Mouse (Mus musculus): ENCODE data around the gene Mkln1. TPM values are rescaled to one million over a fixed set of nuclear protein-coding genes. Genes with fewer than 3 reads are reported as not detected.

The Mkln1 gene
- polyA plus RNA-seq, 1 experiment from 2014 or later = 207 TPM

DNA sequence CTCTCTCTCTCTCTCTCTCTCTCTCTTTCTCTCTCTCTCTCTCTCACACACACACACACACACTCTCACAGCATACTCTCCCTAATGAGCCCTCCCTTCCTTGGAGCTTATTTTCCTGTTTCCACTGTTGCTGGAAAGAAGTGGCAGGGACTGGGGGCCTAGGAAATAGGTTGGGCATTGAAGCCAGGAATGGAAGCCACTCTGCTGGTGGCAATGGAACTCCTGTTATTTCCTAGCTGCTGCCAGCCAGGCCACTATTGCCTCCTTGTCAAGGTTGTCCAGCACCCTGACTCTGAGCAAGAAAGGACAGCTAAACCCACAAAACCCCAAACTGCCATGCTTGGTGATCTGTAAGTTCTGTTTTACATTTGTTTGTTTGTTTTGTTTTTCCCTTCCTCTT lies 15.0 kb downstream of the Mkln1 start:
- Histone ChIP-seq H3K27me3 (ENCODE audit: poor library complexity, severe bottlenecking) (no peaks in the 10 kb centered on the region), H3K27ac (no peak overlapping the region), H3K4me1 (peaks cover 20% of the 10 kb centered on the region), H3K4me3 (no peak overlapping the region), H3K36me3 (replicated peaks) (peaks cover 5% of the 10 kb centered on the region; the same call in 1 of the 2 replicates), H3K9me3 (no peaks in the 10 kb centered on the region; the same call in 1 of the 2 replicates)
- DNase-seq (ENCODE audit: extremely low spot score, low spot score) = no peak

DNA sequence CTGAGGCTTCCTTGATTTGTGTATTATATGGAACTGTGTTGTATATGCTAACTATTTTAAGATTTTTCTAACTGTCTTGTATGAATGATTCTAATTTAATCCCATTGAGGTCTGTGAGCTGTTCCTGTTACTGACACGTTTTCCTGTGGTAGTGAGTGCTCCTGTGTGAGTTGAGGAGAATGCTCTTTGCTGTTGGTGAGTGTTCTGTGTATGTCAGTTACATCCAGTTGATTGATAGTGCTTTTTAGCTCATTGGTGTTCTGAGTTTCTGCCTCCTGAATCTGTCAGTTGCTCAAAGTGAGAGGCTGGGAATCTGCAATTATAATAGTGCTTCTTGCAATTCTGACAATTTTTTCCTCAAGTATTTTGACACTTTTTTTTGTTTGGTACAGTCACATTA lies 15.8 kb downstream of the Mkln1 start:
- Histone ChIP-seq H3K27me3 (ENCODE audit: poor library complexity, severe bottlenecking) (no peaks in the 10 kb centered on the region), H3K4me3 (no peak overlapping the region), H3K27ac (no peak overlapping the region), H3K9me3 (no peaks in the 10 kb centered on the region; the same call in 1 of the 2 replicates), H3K4me1 (peaks cover 20% of the 10 kb centered on the region), H3K36me3 (replicated peaks) (peaks cover 5% of the 10 kb centered on the region; the same call in 1 of the 2 replicates)
- WGBS = 60% methylated on average over 1 of the region's 1 CpGs
- DNase-seq (ENCODE audit: extremely low spot score, low spot score) = no peak

DNA sequence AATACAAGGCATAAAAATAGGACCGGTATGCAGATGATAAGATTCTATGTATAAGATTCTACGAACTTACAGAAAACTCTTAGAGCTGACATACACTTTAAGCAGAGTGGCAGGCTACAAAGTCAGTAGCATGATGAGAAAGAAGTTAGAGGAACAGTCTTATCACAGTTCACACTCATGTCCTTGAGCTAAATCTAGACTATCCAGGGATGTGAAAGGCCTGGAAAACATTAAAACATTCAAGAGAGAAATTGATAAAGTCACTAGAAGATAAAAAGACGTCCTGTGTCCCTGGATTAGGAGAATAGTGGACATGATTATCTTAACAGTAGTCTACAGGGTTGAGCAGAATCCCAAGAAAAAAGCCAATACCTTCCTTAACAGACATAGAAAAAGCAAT lies 26.9 kb downstream of the Mkln1 start:
- no peaks in the 10 kb centered on the region for H3K4me1 ChIP-seq
- H3K36me3 ChIP-seq (replicated peaks) = peaks cover 50% of the 10 kb centered on the region
- no peaks in the 10 kb centered on the region for H3K27me3 ChIP-seq (ENCODE audit: poor library complexity, severe bottlenecking)
- 90% methylated on average over 3 of the region's 3 CpGs for WGBS
- no peak overlapping the region for H3K4me3 ChIP-seq
- no peak for DNase-seq (ENCODE audit: extremely low spot score, low spot score)
- no peaks in the 10 kb centered on the region for H3K9me3 ChIP-seq
- H3K27ac ChIP-seq = no peak overlapping the region

DNA sequence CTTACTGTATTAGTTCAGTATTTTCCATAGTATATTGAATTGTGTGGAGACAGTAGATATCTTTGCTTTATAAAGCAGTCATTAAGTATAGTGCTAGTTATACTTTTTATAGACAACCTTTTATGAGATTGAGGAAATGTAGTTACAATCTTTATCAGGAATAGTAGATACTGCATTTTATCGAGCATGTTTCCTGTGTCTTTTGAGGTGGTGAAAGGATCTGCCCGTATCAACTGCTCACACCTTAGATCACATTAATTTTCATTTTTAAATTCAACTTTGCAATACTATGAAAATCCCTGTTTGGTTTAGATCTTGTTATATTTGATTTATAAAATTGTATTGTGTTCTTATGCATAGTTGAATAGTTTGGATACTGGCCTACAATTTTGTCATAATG lies 38.7 kb downstream of the Mkln1 start:
- WGBS = 94% methylated on average over 2 of the region's 2 CpGs
- no peak overlapping the region for H3K4me3 ChIP-seq
- no peaks in the 10 kb centered on the region for H3K9me3 ChIP-seq
- DNase-seq (ENCODE audit: extremely low spot score, low spot score) = no peak
- H3K36me3 ChIP-seq (replicated peaks) = peaks cover 46% of the 10 kb centered on the region
- no peaks in the 10 kb centered on the region for H3K4me1 ChIP-seq
- no peaks in the 10 kb centered on the region for H3K27me3 ChIP-seq (ENCODE audit: poor library complexity, severe bottlenecking)
- no peak overlapping the region for H3K27ac ChIP-seq

DNA sequence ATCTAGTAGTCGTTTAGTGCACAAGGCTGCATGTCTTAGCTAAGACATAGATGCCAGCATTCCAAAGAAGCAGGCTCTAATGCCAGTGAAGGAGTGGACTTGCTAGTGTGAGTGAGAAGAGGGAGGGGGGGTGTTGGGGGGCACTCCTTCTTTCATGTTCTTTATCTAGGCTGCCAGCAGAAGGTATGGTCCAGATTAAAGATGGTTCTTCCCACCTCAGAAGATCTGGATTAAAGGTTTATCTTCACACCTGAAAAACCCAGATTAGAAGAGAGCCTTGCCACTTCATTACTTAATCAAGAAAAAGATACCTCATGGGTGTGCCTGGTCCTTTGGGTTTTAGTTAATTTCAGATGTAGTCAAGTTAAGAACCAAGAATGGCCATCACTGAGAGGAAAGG lies 46.7 kb downstream of the Mkln1 start:
- Histone ChIP-seq H3K27ac (no peak overlapping the region), H3K4me3 (no peak overlapping the region), H3K36me3 (replicated peaks) (peaks cover 27% of the 10 kb centered on the region), H3K4me1 (no peaks in the 10 kb centered on the region), H3K27me3 (ENCODE audit: poor library complexity, severe bottlenecking) (no peaks in the 10 kb centered on the region), H3K9me3 (no peaks in the 10 kb centered on the region)
- WGBS = 91% methylated on average over 1 of the region's 1 CpGs
- no peak for DNase-seq (ENCODE audit: extremely low spot score, low spot score)

DNA sequence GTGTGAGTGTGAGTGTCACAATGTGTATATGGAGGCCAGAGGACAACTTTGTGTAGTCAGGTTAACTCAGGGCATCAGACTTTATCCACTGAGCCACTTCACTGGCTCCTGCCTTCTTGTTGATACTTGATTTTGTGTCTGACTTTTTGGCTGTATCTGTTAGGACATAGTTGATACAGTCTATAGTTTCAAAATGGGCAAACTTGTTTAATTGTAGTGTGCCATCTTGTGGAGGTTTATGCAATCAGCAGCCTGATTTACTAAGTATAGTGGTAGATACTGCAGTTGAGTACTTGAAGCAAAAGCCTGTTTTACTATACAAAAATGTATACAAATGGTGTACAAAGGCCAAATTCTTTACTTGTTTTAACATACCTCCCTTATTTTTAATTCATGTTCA lies 55.2 kb downstream of the Mkln1 start:
- Histone ChIP-seq H3K4me1 (no peaks in the 10 kb centered on the region), H3K36me3 (replicated peaks) (peaks cover 46% of the 10 kb centered on the region), H3K9me3 (no peaks in the 10 kb centered on the region), H3K4me3 (no peak overlapping the region), H3K27ac (no peak overlapping the region), H3K27me3 (ENCODE audit: poor library complexity, severe bottlenecking) (no peaks in the 10 kb centered on the region)
- no peak for DNase-seq (ENCODE audit: extremely low spot score, low spot score)

DNA sequence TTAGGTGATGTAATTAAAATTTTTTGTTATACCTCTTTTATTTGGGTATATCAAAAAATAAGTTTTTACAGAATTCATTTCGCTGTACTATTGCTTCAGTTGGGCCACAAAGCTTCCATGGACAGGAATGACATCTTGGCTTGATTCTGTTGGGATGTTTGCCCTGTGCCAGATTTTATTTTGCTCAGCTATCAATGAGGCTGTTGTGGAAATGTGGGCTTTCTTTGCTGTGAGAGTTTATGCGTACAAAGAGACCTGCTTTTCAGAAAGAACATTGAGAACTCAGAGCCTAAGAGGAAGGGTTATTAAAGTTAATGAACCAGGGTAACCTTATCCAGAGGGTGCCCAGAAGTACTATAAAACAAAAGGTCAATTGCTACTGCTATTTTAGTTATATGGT lies 56.8 kb downstream of the Mkln1 start:
- H3K4me1 ChIP-seq = no peaks in the 10 kb centered on the region
- H3K27ac ChIP-seq = no peak overlapping the region
- no peaks in the 10 kb centered on the region for H3K27me3 ChIP-seq (ENCODE audit: poor library complexity, severe bottlenecking)
- peaks cover 49% of the 10 kb centered on the region for H3K36me3 ChIP-seq (replicated peaks)
- DNase-seq (ENCODE audit: extremely low spot score, low spot score) = no peak
- H3K4me3 ChIP-seq = no peak overlapping the region
- 88% methylated on average over 2 of the region's 2 CpGs for WGBS
- H3K9me3 ChIP-seq = no peaks in the 10 kb centered on the region

DNA sequence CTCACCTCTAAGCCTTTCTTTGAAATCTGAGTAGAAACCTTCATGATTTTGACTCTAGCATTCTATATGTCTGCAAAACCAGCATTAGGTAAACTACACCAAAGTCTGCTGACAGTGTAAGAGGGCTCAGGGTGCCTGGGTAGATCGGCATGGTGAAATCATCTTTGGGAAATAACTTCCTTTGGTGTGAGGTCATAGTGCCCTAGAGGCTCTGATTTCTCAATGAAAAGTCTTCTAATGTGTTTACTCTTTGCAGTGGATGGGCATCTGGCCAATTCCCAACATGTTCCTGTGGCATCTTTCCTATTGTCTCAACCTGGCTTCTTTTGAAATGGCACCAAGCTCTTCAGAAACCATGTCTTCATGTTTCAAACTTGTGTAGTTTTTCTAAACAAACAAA lies 58.5 kb downstream of the Mkln1 start:
- no peaks in the 10 kb centered on the region for H3K4me1 ChIP-seq
- peaks cover 56% of the 10 kb centered on the region for H3K36me3 ChIP-seq (replicated peaks)
- no peaks in the 10 kb centered on the region for H3K27me3 ChIP-seq (ENCODE audit: poor library complexity, severe bottlenecking)
- 90% methylated on average over 1 of the region's 1 CpGs for WGBS
- no peak overlapping the region for H3K4me3 ChIP-seq
- no peaks in the 10 kb centered on the region for H3K9me3 ChIP-seq
- DNase-seq (ENCODE audit: extremely low spot score, low spot score) = no peak
- no peak overlapping the region for H3K27ac ChIP-seq

DNA sequence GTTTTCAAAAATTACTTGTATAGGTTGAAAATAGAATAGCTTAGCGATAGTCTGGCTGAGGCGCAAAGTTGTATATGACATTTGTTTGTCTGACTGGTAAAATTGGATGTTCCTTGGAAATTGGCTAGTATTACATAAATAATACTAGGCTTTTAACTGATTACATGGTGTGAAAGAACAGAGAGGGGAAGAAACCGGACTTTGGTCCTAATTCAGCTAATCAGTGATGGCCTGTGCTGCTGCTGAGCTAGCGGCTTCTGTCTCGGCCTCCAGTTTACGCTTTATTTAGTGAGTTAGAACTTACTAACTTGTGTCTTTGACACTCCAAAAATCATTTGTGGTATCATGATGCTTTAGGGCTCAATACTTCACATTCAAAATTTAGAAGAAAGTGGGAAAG lies 70.9 kb downstream of the Mkln1 start:
- Histone ChIP-seq H3K4me3 (no peak overlapping the region), H3K27ac (no peak overlapping the region), H3K27me3 (ENCODE audit: poor library complexity, severe bottlenecking) (no peaks in the 10 kb centered on the region), H3K36me3 (replicated peaks) (peaks cover 38% of the 10 kb centered on the region), H3K9me3 (no peaks in the 10 kb centered on the region), H3K4me1 (no peaks in the 10 kb centered on the region)
- no peak for DNase-seq (ENCODE audit: extremely low spot score, low spot score)
- WGBS = 93% methylated on average over 6 of the region's 6 CpGs

DNA sequence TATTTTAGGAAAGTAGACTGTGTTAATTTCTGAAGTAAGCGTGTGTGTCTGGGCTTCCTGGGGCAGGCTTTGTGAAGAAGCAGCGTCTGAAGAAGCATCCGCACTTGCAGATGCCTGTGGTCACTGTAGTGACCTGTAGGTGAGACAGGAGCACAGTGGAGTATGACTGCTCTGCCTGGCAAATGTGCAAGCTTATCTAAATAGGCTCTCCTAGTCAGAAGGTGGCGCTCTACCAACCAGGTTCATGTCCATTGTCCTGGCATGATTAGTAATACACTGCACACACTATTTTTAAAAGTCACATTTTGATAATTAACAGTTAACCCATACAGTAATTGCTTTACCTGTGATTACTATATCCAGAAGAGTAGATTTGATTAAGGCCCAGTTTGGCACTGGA lies 79.7 kb downstream of the Mkln1 start:
- H3K27me3 ChIP-seq (ENCODE audit: poor library complexity, severe bottlenecking) = no peaks in the 10 kb centered on the region
- 75% methylated on average over 4 of the region's 4 CpGs for WGBS
- no peak overlapping the region for H3K27ac ChIP-seq
- H3K36me3 ChIP-seq (replicated peaks) = peaks cover 53% of the 10 kb centered on the region
- no peak overlapping the region for H3K4me3 ChIP-seq
- H3K9me3 ChIP-seq = no peaks in the 10 kb centered on the region
- DNase-seq (ENCODE audit: extremely low spot score, low spot score) = no peak
- peaks cover 7% of the 10 kb centered on the region; the same call in 1 of the 2 replicates for H3K4me1 ChIP-seq

DNA sequence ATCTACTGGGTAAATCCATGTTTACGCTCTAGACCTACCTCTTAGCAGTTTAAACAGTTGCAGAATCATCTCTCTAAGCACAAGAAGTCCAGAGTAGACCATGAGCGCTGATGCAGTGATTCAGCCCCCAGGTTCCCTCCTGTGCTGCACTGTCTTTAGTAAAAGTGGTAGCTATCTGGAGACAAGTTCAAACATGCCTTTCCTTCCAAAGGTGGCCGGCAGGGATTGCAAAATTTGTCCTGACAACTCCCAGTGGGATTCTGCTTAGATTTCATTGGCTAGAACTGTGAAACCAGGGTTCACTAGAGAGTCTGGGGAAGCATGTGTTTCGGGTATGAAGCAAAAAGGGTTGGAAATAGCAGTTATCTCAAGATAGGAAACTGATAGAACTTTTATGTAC lies 81.5 kb downstream of the Mkln1 start:
- peaks cover 41% of the 10 kb centered on the region for H3K36me3 ChIP-seq (replicated peaks)
- H3K27ac ChIP-seq = no peak overlapping the region
- no peaks in the 10 kb centered on the region for H3K27me3 ChIP-seq (ENCODE audit: poor library complexity, severe bottlenecking)
- 88% methylated on average over 4 of the region's 4 CpGs for WGBS
- H3K9me3 ChIP-seq = no peaks in the 10 kb centered on the region
- H3K4me3 ChIP-seq = no peak overlapping the region
- H3K4me1 ChIP-seq = peaks cover 7% of the 10 kb centered on the region; the same call in 1 of the 2 replicates
- DNase-seq (ENCODE audit: extremely low spot score, low spot score) = no peak

DNA sequence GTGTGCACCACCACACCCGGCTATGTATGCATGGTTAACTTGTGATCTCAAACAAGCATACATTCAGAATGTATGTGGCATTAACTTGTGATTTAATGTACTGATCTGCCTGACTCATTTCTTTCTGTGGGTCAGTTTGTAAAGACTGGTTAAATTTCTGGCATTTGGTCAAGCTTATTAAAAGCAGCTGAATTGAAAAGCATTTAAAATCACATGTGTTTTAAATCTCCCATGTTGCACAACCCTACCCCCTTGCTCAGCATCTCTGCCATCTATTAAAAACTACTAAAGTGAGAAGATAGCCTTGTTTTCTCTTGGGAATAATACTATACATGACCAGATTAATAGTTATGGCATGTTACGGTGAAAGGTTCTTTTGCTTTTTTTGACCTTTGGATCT lies 88.1 kb downstream of the Mkln1 start:
- peaks cover 13% of the 10 kb centered on the region; the same call in 1 of the 2 replicates for H3K4me1 ChIP-seq
- H3K4me3 ChIP-seq = no peak overlapping the region
- no peaks in the 10 kb centered on the region for H3K9me3 ChIP-seq
- H3K36me3 ChIP-seq (replicated peaks) = peaks cover 46% of the 10 kb centered on the region
- 93% methylated on average over 2 of the region's 2 CpGs for WGBS
- H3K27me3 ChIP-seq (ENCODE audit: poor library complexity, severe bottlenecking) = no peaks in the 10 kb centered on the region
- H3K27ac ChIP-seq = no peak overlapping the region
- no peak for DNase-seq (ENCODE audit: extremely low spot score, low spot score)

DNA sequence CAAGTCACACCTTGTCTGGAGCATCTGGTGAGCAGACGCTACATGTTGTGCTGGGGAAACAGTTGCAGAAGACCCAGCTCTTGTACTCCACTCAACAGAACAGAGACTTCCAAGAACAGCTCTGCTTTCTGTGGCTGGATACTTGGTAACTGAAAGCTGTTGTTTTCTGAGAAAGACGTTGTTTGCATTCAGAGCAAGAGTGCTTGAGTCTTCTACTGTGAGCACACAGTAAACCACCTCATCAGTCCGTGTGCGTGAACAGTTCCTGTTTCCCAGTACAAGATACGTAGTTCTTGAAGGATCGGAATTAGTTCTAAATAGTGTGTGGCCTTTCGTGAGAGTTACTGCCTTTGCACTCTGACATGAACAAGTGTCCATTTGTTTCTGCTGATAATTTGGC lies 91.4 kb downstream of the Mkln1 start:
- H3K36me3 ChIP-seq (replicated peaks) = peaks cover 60% of the 10 kb centered on the region
- H3K27me3 ChIP-seq (ENCODE audit: poor library complexity, severe bottlenecking) = no peaks in the 10 kb centered on the region
- no peak for DNase-seq (ENCODE audit: extremely low spot score, low spot score)
- peaks cover 6% of the 10 kb centered on the region; the same call in 1 of the 2 replicates for H3K4me1 ChIP-seq
- no peak overlapping the region for H3K4me3 ChIP-seq
- WGBS = 93% methylated on average over 7 of the region's 7 CpGs
- H3K27ac ChIP-seq = no peak overlapping the region
- no peaks in the 10 kb centered on the region for H3K9me3 ChIP-seq

DNA sequence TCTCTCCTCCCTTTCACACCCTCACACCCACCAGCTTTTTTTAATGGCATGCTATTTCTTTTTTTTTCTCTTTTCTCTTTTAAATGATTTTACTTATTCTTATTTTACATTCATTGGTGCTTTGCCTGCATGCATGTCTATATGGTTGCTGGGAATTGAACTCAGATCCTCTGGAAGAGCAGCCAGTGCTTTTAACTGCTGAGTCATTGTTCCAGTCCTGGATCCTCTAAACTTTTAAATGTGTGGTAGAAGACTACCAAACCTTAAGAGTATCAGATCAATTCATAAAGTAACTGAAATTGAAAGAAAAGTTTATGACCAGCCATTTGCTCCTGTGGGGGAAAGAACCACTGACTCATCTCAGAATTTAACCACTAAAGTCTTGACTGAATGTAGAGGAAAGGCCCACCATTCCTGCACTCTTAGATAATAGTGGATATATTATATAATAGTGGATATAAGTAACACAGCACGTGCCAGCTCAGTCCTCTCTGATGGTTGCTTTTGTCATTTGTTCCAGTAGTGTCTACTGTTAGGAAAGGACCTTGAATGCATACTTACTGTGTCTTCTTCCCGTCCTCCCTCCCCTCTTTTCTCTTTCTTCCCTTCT lies 96.7 kb downstream of the Mkln1 start:
- H3K4me3 ChIP-seq = no peak overlapping the region
- peaks cover 64% of the 10 kb centered on the region for H3K36me3 ChIP-seq (replicated peaks)
- no peaks in the 10 kb centered on the region for H3K4me1 ChIP-seq
- H3K27ac ChIP-seq = no peak overlapping the region
- H3K9me3 ChIP-seq = no peaks in the 10 kb centered on the region
- 89% methylated on average over 2 of the region's 2 CpGs for WGBS
- H3K27me3 ChIP-seq (ENCODE audit: poor library complexity, severe bottlenecking) = no peaks in the 10 kb centered on the region
- DNase-seq (ENCODE audit: extremely low spot score, low spot score) = no peak

Data from forebrain, embryonic 10.5 days (tissue).